12 mouse cellular contexts compared by ENCODE assay signal in genomic region chr11:97524306-97524705, GRCm38 (mm10). TPM values are rescaled to one million over a fixed set of nuclear protein-coding genes. Genes with fewer than 3 reads are reported as not detected.
DNase-seq lines count a peak whose midpoint lies in the region; ATAC-seq and TF ChIP-seq lines count a peak whose summit lies in the region.
"Had no signal": no experiment of that assay in that cellular context is flagged by ENCODE, and none has a peak within 500 bp of the region (broad histone marks: within the 10 kb centered on the region; RNA-seq: fewer than 3 reads in every experiment).

No protein-coding gene starts in this region.

- TF ChIP-seq POLR2A in olfactory bulb, adult 2 months (IDR thresholded peaks at IDR 0.05; ENCODE audit: insufficient read depth, low read depth, low read length) = no peak

- no peak for TF ChIP-seq CTCF in olfactory bulb, adult 2 months (IDR thresholded peaks at IDR 0.05; ENCODE audit: insufficient read depth, low read depth, low read length)

- no peak overlapping the region for H3K4me2 ChIP-seq in lung, embryonic 16.5 days (ENCODE audit: low read depth, low read length)

- no peaks in the 10 kb centered on the region for H3K27me3 ChIP-seq in lung, embryonic 16.5 days (ENCODE audit: control insufficient read depth, insufficient read depth, low read depth, low read length)
- peaks cover 21% of the 10 kb centered on the region for H3K27me3 ChIP-seq in limb, embryonic 10.5 days (ENCODE audit: low read depth, poor library complexity, severe bottlenecking)

- peak; percentile 66 for DNase-seq in adrenal gland, adult 2 months
- no peak for DNase-seq in adrenal gland, adult 18-20 months (ENCODE audit: low spot score in 2 of 2)
- no peak for DNase-seq in lung, postnatal 14 days
- no peak for DNase-seq in limb, embryonic 10.5 days (ENCODE audit: low spot score)
- DNase-seq in spleen, postnatal 14 days (ENCODE audit: low spot score in 2 of 2) = no peak

- H3K9me3 ChIP-seq in lung, embryonic 16.5 days (ENCODE audit: control insufficient read depth, low read length) = no peaks in the 10 kb centered on the region
- no peaks in the 10 kb centered on the region for H3K9me3 ChIP-seq in limb, embryonic 10.5 days (replicated peaks)
- H3K9me3 ChIP-seq: G1E had no signal

- H3K9ac ChIP-seq in lung, embryonic 16.5 days (ENCODE audit: low read length) = 0 out of 2 replicates have a peak overlapping the region, but pooled peaks have one; percentile 8

- H3K4me1 ChIP-seq in lung, embryonic 16.5 days (replicated peaks; ENCODE audit: control insufficient read depth, insufficient read depth, low read length) = peaks cover 12% of the 10 kb centered on the region
- H3K4me1 ChIP-seq in limb, embryonic 10.5 days = peaks cover 45% of the 10 kb centered on the region
- H3K4me1 ChIP-seq in olfactory bulb, adult 2 months (ENCODE audit: control insufficient read depth, insufficient read depth, low read length) = peaks cover 18% of the 10 kb centered on the region

- 30% methylated on average over 9 of the region's 9 CpGs for WGBS in lung, embryonic 16.5 days
- 43% methylated on average over 9 of the region's 9 CpGs for WGBS in limb, embryonic 10.5 days
- 55% methylated on average over 9 of the region's 9 CpGs for WGBS in olfactory bulb, adult 2 months

- no peaks in the 10 kb centered on the region for H3K36me3 ChIP-seq in lung, embryonic 16.5 days (ENCODE audit: control insufficient read depth, insufficient read depth, low read length)
- H3K36me3 ChIP-seq in limb, embryonic 10.5 days = no peaks in the 10 kb centered on the region
- H3K36me3 ChIP-seq: G1E had no signal

- no peak overlapping the region for H3K27ac ChIP-seq in lung, embryonic 16.5 days (ENCODE audit: low read length)
- H3K27ac ChIP-seq in limb, embryonic 10.5 days = peak overlapping the region; percentile 77
- peak overlapping the region; percentile 48; the same call in 1 of the 2 replicates for H3K27ac ChIP-seq in olfactory bulb, adult 2 months (ENCODE audit: insufficient read depth, low read depth, low read length)

- no peak overlapping the region for H3K4me3 ChIP-seq in lung, embryonic 16.5 days (ENCODE audit: low read length)
- peak overlapping the region; percentile 28 for H3K4me3 ChIP-seq in limb, embryonic 10.5 days
- H3K4me3 ChIP-seq in olfactory bulb, adult 2 months (ENCODE audit: insufficient read depth, low read depth, low read length) = no peak overlapping the region

- ATAC-seq in lung, embryonic 16.5 days (ENCODE audit: low read depth) = no peak
- ATAC-seq in megakaryocyte, adult 5-6 weeks (ENCODE audit: poor library complexity, severe bottlenecking) = no peak

RNA-seq across cellular contexts. Expression of gene 4933428G20Rik, which starts 24.2 kb away (rescaled TPM):
- total RNA-seq in adrenal gland, adult 2 months (2021) = under 1 TPM in 1 of 2 experiments, not detected in 1; 0.59 TPM
- 0.07 and 0.09 TPM in 2 replicates for polyA plus RNA-seq in adrenal gland, adult 2 months (2012; rRNA removed)
- under 1 TPM; 0.19 to 0.20 TPM for total RNA-seq in adrenal gland, adult 18-20 months (2021)
- polyA plus RNA-seq in lung, embryonic 16.5 days (2015; fragmentation: Nextera tagmentation; extraction: Ambion mirVana) = 0.74 and 0.87 TPM in 2 replicates
- 0.49 and 0.54 TPM in 2 replicates for polyA plus RNA-seq in limb, embryonic 10.5 days (2016; fragmentation: Nextera tagmentation; extraction: Ambion mirVana)
- not detected in 2 replicates for polyA plus RNA-seq in olfactory bulb, adult 2 months (2012; ENCODE audit: insufficient read depth, insufficient read length, low replicate concordance, missing spikeins)
- not detected in 2 replicates for total RNA-seq in megakaryocyte, adult 5-6 weeks (2015)
- not detected in 2 replicates for total RNA-seq in megakaryocyte, adult 5-6 weeks (2017)
- total RNA-seq: G1E; gastrocnemius, postnatal 4 days had no signal
- polyA plus RNA-seq: G1E; urinary bladder, adult 2 months had no signal

RNA-seq across cellular contexts. Expression of gene Srcin1, which starts 51.7 kb away (rescaled TPM):
- 10 to 100 TPM; 11.2 to 13.9 TPM for total RNA-seq in adrenal gland, adult 2 months (2021)
- 13.8 and 17.9 TPM in 2 replicates for polyA plus RNA-seq in adrenal gland, adult 2 months (2012; rRNA removed)
- total RNA-seq in adrenal gland, adult 18-20 months (2021) = 10 to 100 TPM; 11.4 to 12.3 TPM
- 0.70 and 0.83 TPM in 2 replicates for polyA plus RNA-seq in lung, embryonic 16.5 days (2015; fragmentation: Nextera tagmentation; extraction: Ambion mirVana)
- 0.24 and 0.25 TPM in 2 replicates for polyA plus RNA-seq in limb, embryonic 10.5 days (2016; fragmentation: Nextera tagmentation; extraction: Ambion mirVana)
- not detected in 2 replicates for polyA plus RNA-seq in olfactory bulb, adult 2 months (2012; ENCODE audit: insufficient read depth, insufficient read length, low replicate concordance, missing spikeins)
- total RNA-seq in megakaryocyte, adult 5-6 weeks (2015) = not detected in 2 replicates
- not detected in 2 replicates for total RNA-seq in megakaryocyte, adult 5-6 weeks (2017)
- polyA plus RNA-seq: heart, postnatal 0 days had no signal
